Mouse (Mus musculus) erythroblast, embryonic 14.5 days (primary cell): ENCODE measurements around the gene Cenpt.

Source experiments
- GATA1 ChIP-seq: IDR thresholded peaks from 2 replicates; pipeline ENCODE4 v1.6.1; 2012; ENCODE audit warnings: low read length, inconsistent platforms, mixed read lengths
- TAL1 ChIP-seq: IDR thresholded peaks from 3 replicates; pipeline ENCODE4 v1.6.1; 2012; ENCODE audit warnings: low read length, inconsistent platforms, mixed read lengths

DNA sequence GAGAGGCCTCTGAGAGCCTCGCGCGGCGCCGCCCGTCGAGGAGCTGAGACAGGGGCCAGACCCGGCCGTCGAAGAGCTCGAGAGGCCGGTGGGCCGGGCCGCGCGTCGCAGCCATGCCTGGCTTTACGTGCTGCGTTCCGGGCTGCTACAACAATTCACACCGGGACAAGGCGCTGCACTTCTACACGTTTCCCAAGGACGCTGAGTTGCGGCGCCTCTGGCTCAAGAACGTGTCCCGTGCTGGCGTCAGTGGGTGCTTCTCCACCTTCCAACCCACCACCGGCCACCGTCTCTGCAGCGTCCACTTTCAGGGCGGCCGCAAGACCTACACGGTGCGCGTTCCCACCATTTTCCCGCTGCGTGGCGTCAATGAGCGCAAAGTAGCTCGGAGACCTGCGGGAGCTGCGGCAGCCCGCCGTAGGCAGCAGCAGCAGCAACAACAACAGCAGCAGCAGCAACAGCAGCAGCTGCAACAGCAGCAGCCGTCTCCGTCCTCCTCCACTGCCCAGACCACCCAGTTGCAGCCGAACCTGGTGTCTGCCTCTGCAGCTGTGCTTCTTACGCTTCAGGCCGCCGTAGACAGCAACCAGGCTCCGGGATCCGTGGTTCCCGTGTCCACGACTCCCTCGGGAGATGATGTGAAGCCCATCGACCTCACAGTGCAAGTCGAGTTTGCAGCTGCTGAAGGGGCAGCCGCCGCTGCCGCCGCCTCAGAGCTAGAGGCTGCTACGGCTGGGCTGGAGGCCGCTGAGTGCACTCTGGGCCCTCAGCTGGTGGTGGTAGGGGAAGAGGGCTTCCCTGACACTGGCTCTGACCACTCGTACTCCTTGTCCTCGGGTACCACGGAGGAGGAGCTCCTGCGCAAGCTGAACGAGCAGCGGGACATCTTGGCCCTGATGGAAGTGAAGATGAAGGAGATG lies 2.4 kb upstream of the Cenpt start:
- no peak for TF ChIP-seq GATA1
- no peak for TF ChIP-seq TAL1
